Mouse (Mus musculus): ENCODE data around the gene Dbx2. TPM values are rescaled to one million over a fixed set of nuclear protein-coding genes. Genes with fewer than 3 reads are reported as not detected.

Gene Dbx2
- 25.7 TPM for polyA plus RNA-seq (2015; fragmentation: Illumina TruSeq; extraction: RNeasy Lipid Tissue Mini Kit (QIAGEN cat#74804); ENCODE audit: low read depth, low replicate concordance)

DNA sequence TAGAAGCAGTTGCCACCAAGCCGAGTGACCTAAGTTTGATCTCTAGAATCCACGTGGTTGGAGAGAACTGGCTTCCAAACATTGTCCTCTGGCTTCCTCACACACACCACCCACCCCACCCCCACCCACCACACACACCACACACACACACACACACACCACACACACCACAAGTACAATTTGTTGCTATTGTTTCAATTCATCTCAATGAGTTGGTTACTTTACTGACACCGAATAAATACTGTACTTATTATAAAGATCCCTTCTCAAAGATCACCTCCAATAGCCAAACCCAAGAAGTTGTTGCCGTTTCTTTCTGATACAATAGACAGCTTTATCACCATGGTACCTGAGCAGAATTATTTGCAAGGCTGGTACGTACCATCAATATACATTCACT is at the start of gene Dbx2:
Gene Dbx2 (minus strand): TSS at position 101 of the 400 bp plus-strand sequence.

Other genes starting within 250 kb of the Dbx2 start
- gene Nell2, start 127.4 kb downstream of the Dbx2 start, polyA plus RNA-seq (2015; fragmentation: Illumina TruSeq; extraction: RNeasy Lipid Tissue Mini Kit (QIAGEN cat#74804); ENCODE audit: low read depth, low replicate concordance), result 346 TPM
- 10.5 TPM for gene Ano6, start 134.9 kb upstream of the Dbx2 start, polyA plus RNA-seq (2015; fragmentation: Illumina TruSeq; extraction: RNeasy Lipid Tissue Mini Kit (QIAGEN cat#74804); ENCODE audit: low read depth, low replicate concordance)